Mouse (Mus musculus): ENCODE measurements at regions not wholly inside any gene's neighbourhood (a gene's known extent, or its start where the extent isn't known, plus 50 kb on each side); places are given as distances from the start of the nearest gene placed in this dataset.
A peak's percentile ranks its signal among the peaks of the same experiment; 100 is the strongest.

GRCm38 (mm10) chrX:140277327-140277947, 64.6 kb upstream of the Frmpd3 start:
- Histone ChIP-seq H3K9me3 (ENCODE audit: low read length) (no peaks in the 10 kb centered on the region), H3K36me3 (ENCODE audit: insufficient read depth, low read length) (no peaks in the 10 kb centered on the region), H3K27ac (ENCODE audit: low read length) (no peak overlapping the region), H3K27me3 (ENCODE audit: insufficient read depth, low read length) (peaks cover 75% of the 10 kb centered on the region), H3K4me1 (ENCODE audit: insufficient read depth, low read length) (0 out of 2 replicates have a peak, but pooled peaks cover 3% of the 10 kb centered on the region), H3K4me3 (ENCODE audit: low read length) (peak overlapping the region; percentile 54), H3K4me2 (replicated peaks; ENCODE audit: low read depth, low read length) (peak overlapping the region; percentile 85), H3K9ac (replicated peaks; ENCODE audit: low read length) (peak overlapping the region; percentile 41; the same call in 1 of the 2 replicates)
- ATAC-seq (ENCODE audit: low FRiP score, low TSS enrichment) = peak; percentile 78
- 17% methylated on average over 23 of the region's 54 CpGs for WGBS

- Histone ChIP-seq H3K27ac (ENCODE audit: low read length) (no peak overlapping the region), H3K4me3 (ENCODE audit: low read length) (peak overlapping the region; percentile 54), H3K4me1 (ENCODE audit: insufficient read depth, low read length) (0 out of 2 replicates have a peak, but pooled peaks cover 3% of the 10 kb centered on the region), H3K9ac (replicated peaks; ENCODE audit: low read length) (peak overlapping the region; percentile 41; the same call in 1 of the 2 replicates), H3K9me3 (ENCODE audit: low read length) (no peaks in the 10 kb centered on the region), H3K4me2 (replicated peaks; ENCODE audit: low read depth, low read length) (peak overlapping the region; percentile 85), H3K36me3 (ENCODE audit: insufficient read depth, low read length) (no peaks in the 10 kb centered on the region), H3K27me3 (ENCODE audit: insufficient read depth, low read length) (peaks cover 75% of the 10 kb centered on the region)
- peak; percentile 47 for ATAC-seq (ENCODE audit: low FRiP score, low TSS enrichment)
- 21% methylated on average over 50 of the region's 69 CpGs for WGBS
Measured at GRCm38 (mm10) chrX:140277978-140278729, 63.9 kb upstream of the Frmpd3 start.

GRCm38 (mm10) chrX:140279266-140279665, 62.8 kb upstream of the Frmpd3 start:
- H3K4me3 ChIP-seq (ENCODE audit: low read length) = no peak overlapping the region
- H3K4me1 ChIP-seq (ENCODE audit: insufficient read depth, low read length) = 0 out of 2 replicates have a peak, but pooled peaks cover 3% of the 10 kb centered on the region
- H3K27me3 ChIP-seq (ENCODE audit: insufficient read depth, low read length) = peaks cover 70% of the 10 kb centered on the region
- no peaks in the 10 kb centered on the region for H3K36me3 ChIP-seq (ENCODE audit: insufficient read depth, low read length)
- no peak overlapping the region for H3K27ac ChIP-seq (ENCODE audit: low read length)
- ATAC-seq (ENCODE audit: low FRiP score, low TSS enrichment) = 0 out of 2 replicates have a peak, but pooled peaks have one; percentile 1
- H3K4me2 ChIP-seq (replicated peaks; ENCODE audit: low read depth, low read length) = no peak overlapping the region
- WGBS = 27% methylated on average over 6 of the region's 6 CpGs
- H3K9me3 ChIP-seq (ENCODE audit: low read length) = no peaks in the 10 kb centered on the region
- no peak overlapping the region for H3K9ac ChIP-seq (replicated peaks; ENCODE audit: low read length)

GRCm38 (mm10) chrX:140280016-140280415, 62.0 kb upstream of the Frmpd3 start:
- no peaks in the 10 kb centered on the region for H3K36me3 ChIP-seq (ENCODE audit: insufficient read depth, low read length)
- H3K27me3 ChIP-seq (ENCODE audit: insufficient read depth, low read length) = peaks cover 62% of the 10 kb centered on the region
- H3K4me1 ChIP-seq (ENCODE audit: insufficient read depth, low read length) = 0 out of 2 replicates have a peak, but pooled peaks cover 3% of the 10 kb centered on the region
- no peak overlapping the region for H3K9ac ChIP-seq (replicated peaks; ENCODE audit: low read length)
- no peak overlapping the region for H3K4me3 ChIP-seq (ENCODE audit: low read length)
- 21% methylated on average over 12 of the region's 12 CpGs for WGBS
- H3K4me2 ChIP-seq (replicated peaks; ENCODE audit: low read depth, low read length) = peak overlapping the region; percentile 15; the same call in 1 of the 2 replicates
- H3K9me3 ChIP-seq (ENCODE audit: low read length) = no peaks in the 10 kb centered on the region
- ATAC-seq (ENCODE audit: low FRiP score, low TSS enrichment) = no peak
- H3K27ac ChIP-seq (ENCODE audit: low read length) = no peak overlapping the region

All from kidney, embryonic 16.5 days (tissue).